Mouse (Mus musculus) thymus, adult 2 months (tissue): ENCODE measurements around the gene Hoxb8.

Experiments used
- CTCF ChIP-seq: fragments of 200-500 bp; IDR thresholded peaks from 2 replicates; pipeline ENCODE4 v1.5.1; 2012; ENCODE audit warnings: mild to moderate bottlenecking, control low read depth, low read length, moderate library complexity, borderline replicate concordance; ENCODE audit not compliant: control insufficient read depth, poor library complexity, insufficient read depth; ENCODE audit errors: extremely low read depth
- POLR2A ChIP-seq: fragments of 200-500 bp; IDR thresholded peaks from 2 replicates; pipeline ENCODE4 v1.6.1; 2012; ENCODE audit warnings: mild to moderate bottlenecking, low read length, control low read depth, moderate library complexity; ENCODE audit not compliant: control insufficient read depth, poor library complexity, insufficient read depth; ENCODE audit errors: extremely low read depth

DNA sequence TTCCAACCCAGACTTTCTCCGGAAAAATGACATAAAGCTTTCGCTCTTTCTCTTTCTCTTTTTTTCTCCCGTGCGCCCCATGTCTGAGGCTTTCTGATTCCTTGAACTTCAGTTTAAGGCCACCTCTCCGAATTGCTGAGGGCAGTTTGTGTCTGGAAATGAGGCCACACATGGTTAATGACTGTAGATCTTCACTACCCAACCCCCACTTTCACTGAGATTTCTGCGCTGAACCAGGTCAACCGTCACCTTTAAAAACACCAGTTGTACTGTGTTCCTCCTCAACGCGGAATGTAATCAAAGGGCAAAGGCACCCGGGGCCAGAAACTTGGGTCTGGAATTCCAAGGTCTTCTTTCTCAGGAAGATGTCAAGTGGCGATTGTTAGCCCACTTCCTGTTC, 27.5 kb upstream of the Hoxb8 start:
- no peak for TF ChIP-seq CTCF
- no peak for TF ChIP-seq POLR2A
